Mouse (Mus musculus) limb, embryonic 14.5 days (tissue): ENCODE results near the gene Gm26897. TPM values are rescaled to one million over a fixed set of nuclear protein-coding genes. Genes with fewer than 3 reads are reported as not detected.
A peak's percentile ranks its signal among the peaks of the same experiment; 100 is the strongest.

Source experiments
- ATAC-seq: fragments of 200-750 bp; cut with Nextera tagmentation; 2 replicates; pipeline ENCODE4 v1.8.0; 2017; ENCODE audit warnings: low read depth, moderate number of reproducible peaks, moderate TSS enrichment; ENCODE audit not compliant: low FRiP score
- DNase-seq: peaks from one replicate; pipeline ENCODE4 v3.0.0-alpha.2; 2015; ENCODE audit warnings: low spot score
- H3K27ac ChIP-seq: fragments of 300-500 bp; sonication (generic); replicated peaks from 2 replicates; pipeline ENCODE4 v1.5.1; 2014; ENCODE audit warnings: low read depth, mild to moderate bottlenecking, low read length, moderate library complexity, mixed read lengths
- H3K27me3 ChIP-seq: fragments of 300-500 bp; sonication (generic); 2 replicates; pipeline ENCODE4 v1.6.1; 2014; ENCODE audit warnings: low read length, mixed read lengths; ENCODE audit not compliant: control insufficient read depth, insufficient read depth
- H3K36me3 ChIP-seq: fragments of 300-500 bp; sonication (generic); 2 replicates; pipeline ENCODE4 v1.6.1; 2014; ENCODE audit warnings: mild to moderate bottlenecking, low read length, moderate library complexity, mixed read lengths; ENCODE audit not compliant: control insufficient read depth, insufficient read depth
- H3K4me1 ChIP-seq: fragments of 300-500 bp; sonication (generic); 2 replicates; pipeline ENCODE4 v1.6.1; 2014; ENCODE audit warnings: antibody characterized with exemption, low read length, mixed read lengths; ENCODE audit not compliant: control insufficient read depth, insufficient read depth
- H3K4me2 ChIP-seq: fragments of 300-500 bp; sonication (generic); replicated peaks from 2 replicates; pipeline ENCODE4 v1.6.1; 2014; ENCODE audit warnings: low read depth, mild to moderate bottlenecking, low read length, moderate library complexity; ENCODE audit not compliant: severe bottlenecking
- H3K4me3 ChIP-seq: fragments of 300-500 bp; sonication (generic); replicated peaks from 2 replicates; pipeline ENCODE4 v1.5.1; 2014; ENCODE audit warnings: low read length
- H3K9ac ChIP-seq: fragments of 300-500 bp; sonication (generic); 2 replicates; pipeline ENCODE4 v1.6.1; 2014; ENCODE audit warnings: mild to moderate bottlenecking, low read depth, low read length, moderate library complexity; ENCODE audit not compliant: severe bottlenecking
- H3K9me3 ChIP-seq: fragments of 300-500 bp; sonication (generic); 2 replicates; pipeline ENCODE4 v1.6.1; 2016; ENCODE audit warnings: low read length; ENCODE audit not compliant: control insufficient read depth
- POLR2A ChIP-seq: fragments of 200-500 bp; IDR thresholded peaks from 2 replicates; pipeline ENCODE4 v1.8.0; 2012; ENCODE audit warnings: inconsistent platforms, mild to moderate bottlenecking, moderate library complexity, borderline replicate concordance; ENCODE audit not compliant: insufficient read depth, insufficient read length; ENCODE audit errors: extremely low read depth
- WGBS: fragments of 180-500 bp; shearing (Covaris S2); extraction: QIAGEN DNeasy Blood & Tissue Kit; methylation state at CpG from one replicate; pipeline ENCODE4 v1.1.7; 2014; 5-methylcytosine and 5-hydroxymethylcytosine counted together
- polyA plus RNA-seq, 2 experiments: library from polyadenylated mRNA; depleted of rRNA in 1 of 2; stranded (reverse) in 1 of 2; unstranded in 1 of 2; fragments of >200 nt; fragmentation: Nextera tagmentation in 1 of 2; extraction: Ambion mirVana in 1 of 2; gene quantifications; 2 replicates each; pipeline versions ENCODE4 v1.2.1 to v1.2.3; 2012 to 2014

Gm26897 gene
- polyA plus RNA-seq, 2 experiments: not detected

DNA sequence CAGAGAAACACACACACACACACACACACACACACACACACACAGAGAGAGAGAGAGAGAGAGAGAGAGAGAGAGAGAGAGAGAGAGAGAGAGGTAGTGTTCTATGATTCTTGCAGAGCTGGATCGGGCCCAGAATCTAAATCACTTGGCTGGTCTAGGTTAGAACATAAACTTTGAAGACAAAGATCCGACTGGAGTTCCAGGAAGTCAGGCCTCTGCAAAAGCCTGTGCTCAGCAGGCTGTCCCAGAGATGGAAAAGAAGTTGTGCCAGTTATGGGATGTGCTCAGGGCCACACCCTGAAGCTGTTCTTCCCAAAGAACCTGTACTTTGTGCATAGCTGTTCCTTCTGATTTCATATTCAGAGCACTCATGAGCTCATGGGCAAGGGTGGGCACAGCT lies 1.5 kb upstream of the Gm26897 start:
- WGBS: 67% methylated on average over 2 of the region's 2 CpGs
- no peak for ATAC-seq
- H3K4me3 ChIP-seq: no peak overlapping the region
- H3K27ac ChIP-seq: 0 out of 2 replicates have a peak overlapping the region, but pooled peaks have one; percentile 19
- H3K27me3 ChIP-seq: no peaks in the 10 kb centered on the region
- H3K4me2 ChIP-seq: no peak overlapping the region
- H3K9me3 ChIP-seq: no peaks in the 10 kb centered on the region
- no peak overlapping the region for H3K9ac ChIP-seq
- DNase-seq: peak; percentile 51
- 0 out of 2 replicates have a peak, but pooled peaks cover 5% of the 10 kb centered on the region for H3K4me1 ChIP-seq
- H3K36me3 ChIP-seq: no peaks in the 10 kb centered on the region
- no peak for TF ChIP-seq POLR2A

DNA sequence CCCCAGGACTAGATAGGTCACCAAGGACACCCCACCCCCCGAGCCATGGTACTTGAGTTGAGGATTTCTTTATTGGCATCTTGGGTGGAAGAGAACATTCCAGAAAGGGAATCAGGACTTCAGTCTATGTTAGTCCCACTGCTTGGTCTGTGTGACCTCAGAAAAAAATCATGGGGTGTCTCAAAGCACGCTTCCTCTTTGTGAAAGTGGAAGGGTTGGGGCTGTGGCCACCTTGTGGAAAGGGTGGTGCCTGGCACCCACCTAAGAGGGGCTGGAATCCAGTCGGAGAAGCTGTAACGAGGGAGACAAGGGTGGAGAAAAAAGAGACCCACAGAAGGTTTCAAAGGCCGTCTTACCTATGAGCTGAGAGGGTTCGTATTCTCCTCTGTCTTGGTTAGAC lies 5.8 kb downstream of the Gm26897 start:
- Histone ChIP-seq H3K9me3 (no peaks in the 10 kb centered on the region), H3K9ac (no peak overlapping the region), H3K36me3 (no peaks in the 10 kb centered on the region), H3K4me3 (no peak overlapping the region), H3K27ac (no peak overlapping the region), H3K27me3 (peaks cover 28% of the 10 kb centered on the region), H3K4me1 (peaks cover 10% of the 10 kb centered on the region), H3K4me2 (no peak overlapping the region)
- TF ChIP-seq POLR2A: no peak
- DNase-seq: no peak
- 57% methylated on average over 6 of the region's 6 CpGs for WGBS
- no peak for ATAC-seq

DNA sequence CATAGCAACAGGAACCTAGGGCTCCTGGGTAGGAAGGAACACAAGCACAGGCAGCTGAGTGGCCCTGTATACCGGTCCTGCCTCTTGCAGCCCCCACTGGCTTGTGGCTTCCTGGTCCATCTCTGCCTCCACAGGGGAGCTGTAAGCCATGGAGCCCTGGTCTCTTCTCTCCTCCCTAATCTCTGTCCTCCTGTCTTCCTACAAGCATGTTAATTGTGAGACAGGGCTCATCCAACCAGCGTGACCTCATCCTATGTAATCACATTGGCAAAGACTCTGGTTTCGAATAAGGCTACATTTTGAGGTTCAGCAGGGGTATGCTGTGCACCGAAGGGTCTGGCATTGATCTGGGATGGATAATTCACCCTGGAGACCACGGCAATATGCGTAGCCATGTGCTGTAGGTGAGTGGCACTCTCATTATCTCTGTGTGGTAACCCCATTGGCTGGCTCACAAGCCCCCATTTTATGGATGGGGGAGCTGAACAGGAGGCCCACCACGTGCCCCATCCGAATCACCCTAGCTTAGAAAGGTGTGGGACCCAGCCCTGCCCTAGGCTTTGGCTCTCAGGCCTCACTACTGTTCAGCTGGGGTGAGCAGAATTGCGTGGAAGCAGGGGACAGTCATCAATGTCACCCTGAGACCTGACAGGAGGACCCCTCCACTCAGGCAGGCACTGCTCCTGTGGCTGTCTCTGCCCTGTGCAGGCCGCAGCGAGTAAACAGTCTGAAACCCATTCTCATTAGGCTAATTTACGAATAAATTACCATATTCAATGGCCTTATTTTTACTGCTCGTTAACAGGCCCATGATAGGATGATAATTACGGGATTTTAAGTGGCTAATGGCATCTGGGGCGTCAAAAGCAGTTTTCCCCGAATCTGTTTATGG lies 6.9 kb downstream of the Gm26897 start:
- Histone ChIP-seq H3K9me3 (no peaks in the 10 kb centered on the region), H3K9ac (no peak overlapping the region), H3K4me3 (no peak overlapping the region), H3K4me2 (no peak overlapping the region), H3K36me3 (no peaks in the 10 kb centered on the region), H3K4me1 (peaks cover 10% of the 10 kb centered on the region), H3K27ac (no peak overlapping the region), H3K27me3 (peaks cover 28% of the 10 kb centered on the region)
- 32% methylated on average over 16 of the region's 16 CpGs for WGBS
- DNase-seq: no peak
- ATAC-seq: no peak; the same call in 1 of the 2 replicates
- no peak for TF ChIP-seq POLR2A

DNA sequence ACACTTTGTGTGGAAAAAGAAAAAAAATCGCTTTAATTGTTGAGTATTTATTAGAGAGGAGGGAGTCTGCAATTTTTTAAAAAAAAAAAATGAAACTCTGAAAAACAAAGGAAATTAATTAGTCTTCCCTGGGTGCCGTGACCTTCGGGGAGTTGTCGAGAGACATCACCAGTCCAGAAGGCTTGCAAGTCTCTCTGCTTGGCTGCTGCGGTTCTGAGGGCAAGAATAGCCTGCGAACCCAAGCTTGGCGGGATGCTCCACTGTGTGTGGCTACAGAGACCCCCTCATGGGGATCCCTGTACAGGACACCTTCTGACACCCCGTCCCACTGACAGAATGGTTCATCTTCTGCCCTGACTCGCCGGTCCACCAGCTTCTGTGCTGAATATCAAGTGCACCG lies 7.6 kb downstream of the Gm26897 start:
- H3K4me2 ChIP-seq: no peak overlapping the region
- H3K36me3 ChIP-seq: no peaks in the 10 kb centered on the region
- H3K27me3 ChIP-seq: peaks cover 28% of the 10 kb centered on the region
- no peaks in the 10 kb centered on the region for H3K9me3 ChIP-seq
- TF ChIP-seq POLR2A: no peak
- H3K27ac ChIP-seq: no peak overlapping the region
- no peak overlapping the region for H3K9ac ChIP-seq
- DNase-seq (no peak), ATAC-seq (no peak)
- H3K4me1 ChIP-seq: peaks cover 10% of the 10 kb centered on the region
- no peak overlapping the region for H3K4me3 ChIP-seq
- WGBS: 7% methylated on average over 11 of the region's 11 CpGs

DNA sequence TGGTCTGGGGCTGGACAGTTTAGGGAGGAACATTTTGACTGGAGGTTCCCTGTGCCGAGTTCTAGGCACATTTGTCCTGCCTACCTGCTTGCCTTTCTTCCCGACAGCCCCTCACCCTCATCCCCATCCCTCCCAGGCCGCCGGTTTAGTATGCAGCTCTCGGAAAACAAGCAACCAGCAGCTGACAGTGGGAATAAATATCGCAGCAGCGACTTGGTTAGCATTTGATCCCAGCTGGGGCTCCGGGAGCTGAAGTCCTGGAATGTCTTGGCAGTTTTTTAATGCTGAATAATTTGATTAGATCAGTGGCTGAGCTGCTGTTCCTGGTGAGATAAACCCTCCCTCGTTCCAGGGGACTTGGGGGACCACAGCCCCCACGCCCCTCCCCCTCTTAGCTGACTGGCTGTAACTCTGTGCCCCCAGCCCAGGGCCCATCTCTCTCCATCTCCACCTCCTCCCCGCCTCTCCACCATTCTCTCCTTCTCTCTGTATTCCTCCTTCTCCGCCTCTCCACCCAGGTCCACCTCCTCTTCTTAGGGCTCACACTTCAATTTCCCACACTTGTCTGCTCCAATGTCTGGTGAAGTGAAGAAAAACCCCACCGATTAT lies 8.7 kb downstream of the Gm26897 start:
- Histone ChIP-seq H3K27me3 (peaks cover 28% of the 10 kb centered on the region), H3K9ac (no peak overlapping the region), H3K36me3 (no peaks in the 10 kb centered on the region), H3K27ac (no peak overlapping the region), H3K4me1 (peaks cover 10% of the 10 kb centered on the region), H3K4me3 (no peak overlapping the region), H3K4me2 (no peak overlapping the region), H3K9me3 (no peaks in the 10 kb centered on the region)
- no peak; the same call in 1 of the 2 replicates for ATAC-seq
- DNase-seq: peak; percentile 46
- TF ChIP-seq POLR2A: no peak
- whole genome bisulfite sequencing: 16% methylated on average over 13 of the region's 13 CpGs
